Mouse (Mus musculus): ENCODE data around the gene Arfgap3.

DNA sequence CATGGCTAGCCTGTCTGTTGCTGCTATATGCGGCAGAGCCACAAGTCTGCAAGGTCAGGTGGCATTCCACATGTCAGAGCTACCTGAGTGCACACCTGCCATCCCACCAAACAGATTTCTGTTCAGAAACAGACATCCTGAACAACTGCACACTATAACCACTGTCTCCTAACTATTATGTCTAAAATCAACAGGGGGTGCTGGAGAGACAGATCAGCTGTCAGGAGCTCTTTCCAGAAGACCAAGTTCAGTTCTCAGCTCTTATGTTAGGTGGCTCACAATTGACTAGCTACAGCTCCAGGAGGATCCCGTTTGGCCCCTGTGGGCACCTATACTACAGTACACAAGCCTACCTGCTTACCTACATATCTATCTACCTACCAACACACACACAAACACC, 42.7 kb upstream of the Arfgap3 start:
- TF ChIP-seq USF1 (IDR thresholded peaks at IDR 0.05; ENCODE audit: low read depth), result no peak
- TF ChIP-seq CEBPB (IDR thresholded peaks at IDR 0.05; ENCODE audit: insufficient read depth, poor library complexity, severe bottlenecking), result no peak
- TF ChIP-seq MYOG (IDR thresholded peaks at IDR 0.05; ENCODE audit: control insufficient read depth in 1 of 3, insufficient read depth in 1 of 3, insufficient read length in 2 of 3, low read depth in 2 of 3), result no peak
- no peak for TF ChIP-seq POLR2A (IDR thresholded peaks at IDR 0.05; ENCODE audit: insufficient read length, low read depth)
